Mouse (Mus musculus): Measurements from ENCODE around the gene Kat7.

- TF ChIP-seq POLR2A (IDR thresholded peaks at IDR 0.05; ENCODE audit: extremely low read depth, insufficient read depth, low read length) (no peak), CTCF (IDR thresholded peaks at IDR 0.05; ENCODE audit: extremely low read depth, insufficient read depth, low read length) (no peak)
Observed at GRCm38 (mm10) chr11:95330662-95331061, 20.6 kb upstream of the Kat7 start.
